Mouse (Mus musculus): ENCODE measurements around the gene Hsd3b1.

- no peak for TF ChIP-seq CTCF (IDR thresholded peaks at IDR 0.05; ENCODE audit: low read depth)
- no peak for TF ChIP-seq EP300 (IDR thresholded peaks at IDR 0.05; ENCODE audit: low read depth)
These were observed 28.6 kb upstream of the Hsd3b1 start for GRCm38 (mm10) chr3:98888206-98888605.

Measured in liver, embryonic 14.5 days (tissue).